Mouse (Mus musculus): ENCODE data around the gene Rhox4a2. TPM values are rescaled to one million over a fixed set of nuclear protein-coding genes. Genes with fewer than 3 reads are reported as not detected.
"Not testable (repeated sequence)": the region's sequence is repeated elsewhere in the genome, so short reads cannot be mapped to it uniquely, and the experiment has no call there.

The Rhox4a2 gene
- not detected in 2 replicates for polyA plus RNA-seq (2015; fragmentation: Nextera tagmentation; extraction: Ambion mirVana)

DNA sequence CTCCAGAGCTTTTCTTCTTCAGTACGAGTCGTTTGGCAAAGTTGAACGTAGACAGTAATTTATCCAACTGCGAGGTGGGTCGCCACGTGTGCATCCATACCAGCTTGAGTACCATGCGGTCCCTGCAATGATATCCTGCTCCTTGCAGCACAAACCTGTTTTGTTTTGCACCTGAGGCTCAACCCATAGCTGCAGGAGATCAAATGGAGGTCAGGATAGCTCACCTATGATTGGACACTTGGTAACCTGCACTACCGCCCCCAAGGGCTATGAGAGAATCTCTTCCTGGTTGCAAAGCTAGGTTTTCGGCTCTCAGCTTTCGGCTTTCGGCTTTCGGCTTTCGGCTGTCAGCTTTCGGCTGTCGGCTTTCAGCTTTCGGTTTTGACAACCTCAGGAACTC lies at the start of gene Rhox4a2:
Gene Rhox4a2, plus strand, starts transcription at position 301 of the 400 bp plus-strand sequence.
- H3K4me2 ChIP-seq (ENCODE audit: low read length); H3K4me3 ChIP-seq (ENCODE audit: low read length); H3K9me3 ChIP-seq (ENCODE audit: control insufficient read depth, low read length); H3K36me3 ChIP-seq (ENCODE audit: control insufficient read depth, insufficient read depth, low read length); H3K27me3 ChIP-seq (replicated peaks; ENCODE audit: control insufficient read depth, insufficient read depth, low read length); H3K9ac ChIP-seq (ENCODE audit: low read depth, low read length); H3K27ac ChIP-seq (ENCODE audit: low read depth, low read length); ATAC-seq; H3K4me1 ChIP-seq (ENCODE audit: control insufficient read depth, insufficient read depth, low read depth, low read length): not testable (repeated sequence)
- WGBS: 92% methylated on average over 6 of the region's 16 CpGs

DNA sequence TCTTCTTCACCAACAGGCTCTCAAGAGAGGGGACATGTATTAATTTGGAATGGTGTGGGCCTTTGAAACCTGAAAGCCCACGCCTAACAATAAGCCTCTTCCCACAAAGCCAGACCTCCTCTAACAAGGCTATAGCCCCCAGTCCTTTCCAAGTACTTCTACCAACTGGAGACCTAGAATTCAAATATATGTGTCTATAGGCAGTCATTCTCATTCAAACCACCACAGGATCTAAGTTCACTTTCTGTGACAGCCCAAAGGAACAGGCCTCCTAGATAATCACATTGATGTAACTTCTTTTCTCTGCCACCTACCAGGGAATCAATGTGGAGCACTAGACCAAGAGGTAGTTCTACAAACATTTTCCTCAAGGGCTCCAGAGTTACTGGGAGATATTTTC lies 10.9 kb upstream of the Rhox4a2 start, which contains the start of gene Rhox3a2:
Gene Rhox3a2, plus strand, starts transcription at position 301 of the 400 bp plus-strand sequence.
- no CpG with 5 or more reads among the region's 1 CpGs for WGBS
- not testable (repeated sequence) for ATAC-seq; H3K4me2 ChIP-seq (ENCODE audit: low read length)

DNA sequence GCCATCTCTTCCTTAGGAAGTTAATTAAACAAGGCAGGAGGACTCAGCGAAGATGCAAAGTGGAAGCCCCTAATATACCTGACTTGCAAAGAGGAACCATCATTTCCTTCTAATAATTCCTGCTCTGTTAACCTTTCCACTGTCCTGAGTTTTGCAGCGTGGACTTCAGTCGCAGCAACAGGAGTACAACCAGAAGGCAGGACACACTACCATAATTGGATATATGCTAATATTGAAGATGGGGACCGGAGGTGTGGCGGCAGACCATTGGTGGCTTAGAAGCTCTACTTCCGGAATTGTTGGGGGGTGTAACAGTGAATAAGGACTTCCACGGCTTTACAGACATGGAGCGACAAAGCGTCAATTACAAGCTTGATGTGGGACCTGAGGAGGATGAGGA lies 21.1 kb downstream of the Rhox4a2 start, which contains the start of gene Rhox2b:
Gene Rhox2b, plus strand, starts transcription at position 301 of the 400 bp plus-strand sequence.
- not testable (repeated sequence) for H3K9me3 ChIP-seq (ENCODE audit: control insufficient read depth, low read length); H3K36me3 ChIP-seq (ENCODE audit: control insufficient read depth, insufficient read depth, low read length); H3K4me3 ChIP-seq (ENCODE audit: low read length); H3K4me2 ChIP-seq (ENCODE audit: low read length); H3K27me3 ChIP-seq (replicated peaks; ENCODE audit: control insufficient read depth, insufficient read depth, low read length); H3K4me1 ChIP-seq (ENCODE audit: control insufficient read depth, insufficient read depth, low read depth, low read length); H3K9ac ChIP-seq (ENCODE audit: low read depth, low read length); H3K27ac ChIP-seq (ENCODE audit: low read depth, low read length); ATAC-seq
- no CpG with 5 or more reads among the region's 9 CpGs for WGBS

More for the DNA sequence above, 10.9 kb upstream of the Rhox4a2 start, which contains the start of gene Rhox3a2:
- H3K27ac ChIP-seq (ENCODE audit: low read depth, low read length); H3K27me3 ChIP-seq (replicated peaks; ENCODE audit: control insufficient read depth, insufficient read depth, low read length); H3K36me3 ChIP-seq (ENCODE audit: control insufficient read depth, insufficient read depth, low read length); H3K4me1 ChIP-seq (ENCODE audit: control insufficient read depth, insufficient read depth, low read depth, low read length); H3K9me3 ChIP-seq (ENCODE audit: control insufficient read depth, low read length); H3K4me3 ChIP-seq (ENCODE audit: low read length); H3K9ac ChIP-seq (ENCODE audit: low read depth, low read length): not testable (repeated sequence)

DNA sequence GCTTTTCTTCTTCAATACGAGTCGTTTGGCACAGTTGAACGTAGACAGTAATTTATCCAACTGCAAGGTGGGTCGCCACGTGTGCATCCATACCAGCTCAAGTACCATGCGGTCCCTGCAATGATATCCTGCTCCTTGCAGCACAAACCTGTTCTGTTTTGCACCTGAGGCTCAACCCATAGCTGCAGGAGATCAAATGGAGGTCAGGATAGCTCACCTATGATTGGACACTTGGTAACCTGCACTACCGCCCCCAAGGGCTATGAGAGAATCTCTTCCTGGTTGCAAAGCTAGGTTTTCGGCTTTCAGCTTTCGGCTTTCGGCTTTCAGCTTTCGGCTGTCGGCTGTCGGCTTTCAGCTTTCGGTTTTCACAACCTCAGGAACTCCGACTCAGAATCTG lies 41.5 kb downstream of the Rhox4a2 start, which contains the start of gene Rhox4b:
Gene Rhox4b, plus strand, starts transcription at position 301 of the 400 bp plus-strand sequence.
- not testable (repeated sequence) for H3K27me3 ChIP-seq (replicated peaks; ENCODE audit: control insufficient read depth, insufficient read depth, low read length); H3K36me3 ChIP-seq (ENCODE audit: control insufficient read depth, insufficient read depth, low read length); H3K9ac ChIP-seq (ENCODE audit: low read depth, low read length); H3K4me3 ChIP-seq (ENCODE audit: low read length); H3K4me1 ChIP-seq (ENCODE audit: control insufficient read depth, insufficient read depth, low read depth, low read length); H3K4me2 ChIP-seq (ENCODE audit: low read length); ATAC-seq; H3K27ac ChIP-seq (ENCODE audit: low read depth, low read length); H3K9me3 ChIP-seq (ENCODE audit: control insufficient read depth, low read length)
- WGBS: 86% methylated on average over 14 of the region's 15 CpGs

Other genes with a start within 250 kb of the Rhox4a2 start
- 0.28 and 0.36 TPM in 2 replicates for gene Akap14, start 222.0 kb upstream of the Rhox4a2 start, polyA plus RNA-seq (2015; fragmentation: Nextera tagmentation; extraction: Ambion mirVana)
- 639 and 741 TPM in 2 replicates for gene Ndufa1, start 199.7 kb upstream of the Rhox4a2 start, polyA plus RNA-seq (2015; fragmentation: Nextera tagmentation; extraction: Ambion mirVana)
- 21.0 and 26.6 TPM in 2 replicates for gene Rnf113a1, start 199.6 kb upstream of the Rhox4a2 start, polyA plus RNA-seq (2015; fragmentation: Nextera tagmentation; extraction: Ambion mirVana)
- not detected in 2 replicates for gene Gm9, start 179.8 kb upstream of the Rhox4a2 start, polyA plus RNA-seq (2015; fragmentation: Nextera tagmentation; extraction: Ambion mirVana)
- gene Rhox1, start 168.6 kb upstream of the Rhox4a2 start, polyA plus RNA-seq (2015; fragmentation: Nextera tagmentation; extraction: Ambion mirVana): not detected in 2 replicates
- gene Rhox2a, start 145.9 kb upstream of the Rhox4a2 start, polyA plus RNA-seq (2015; fragmentation: Nextera tagmentation; extraction: Ambion mirVana): not detected in 2 replicates
- gene Rhox3a, start 140.9 kb upstream of the Rhox4a2 start, polyA plus RNA-seq (2015; fragmentation: Nextera tagmentation; extraction: Ambion mirVana): not detected in 2 replicates
- not detected in 2 replicates for gene Rhox4a, start 125.5 kb upstream of the Rhox4a2 start, polyA plus RNA-seq (2015; fragmentation: Nextera tagmentation; extraction: Ambion mirVana)
- gene Rhox3a2, start 10.8 kb upstream of the Rhox4a2 start, polyA plus RNA-seq (2015; fragmentation: Nextera tagmentation; extraction: Ambion mirVana): not detected in 2 replicates
- gene Rhox2b, start 21.2 kb downstream of the Rhox4a2 start, polyA plus RNA-seq (2015; fragmentation: Nextera tagmentation; extraction: Ambion mirVana): not detected in 2 replicates
- gene Rhox4b, start 41.6 kb downstream of the Rhox4a2 start, polyA plus RNA-seq (2015; fragmentation: Nextera tagmentation; extraction: Ambion mirVana): not detected in 2 replicates
- gene Rhox2c, start 62.8 kb downstream of the Rhox4a2 start, polyA plus RNA-seq (2015; fragmentation: Nextera tagmentation; extraction: Ambion mirVana): not detected in 2 replicates
- not detected in 2 replicates for gene Rhox3c, start 67.7 kb downstream of the Rhox4a2 start, polyA plus RNA-seq (2015; fragmentation: Nextera tagmentation; extraction: Ambion mirVana)
- not detected in 2 replicates for gene Rhox4c, start 89.5 kb downstream of the Rhox4a2 start, polyA plus RNA-seq (2015; fragmentation: Nextera tagmentation; extraction: Ambion mirVana)
- not detected in 2 replicates for gene Rhox2d, start 102.6 kb downstream of the Rhox4a2 start, polyA plus RNA-seq (2015; fragmentation: Nextera tagmentation; extraction: Ambion mirVana)
- gene Rhox4d, start 123.5 kb downstream of the Rhox4a2 start, polyA plus RNA-seq (2015; fragmentation: Nextera tagmentation; extraction: Ambion mirVana): not detected in 2 replicates
- not detected in 2 replicates for gene Rhox2e, start 139.6 kb downstream of the Rhox4a2 start, polyA plus RNA-seq (2015; fragmentation: Nextera tagmentation; extraction: Ambion mirVana)
- gene Rhox3e, start 151.2 kb downstream of the Rhox4a2 start, polyA plus RNA-seq (2015; fragmentation: Nextera tagmentation; extraction: Ambion mirVana): not detected in 2 replicates
- gene Rhox4e, start 166.6 kb downstream of the Rhox4a2 start, polyA plus RNA-seq (2015; fragmentation: Nextera tagmentation; extraction: Ambion mirVana): not detected in 2 replicates
- gene Rhox2f, start 180.6 kb downstream of the Rhox4a2 start, polyA plus RNA-seq (2015; fragmentation: Nextera tagmentation; extraction: Ambion mirVana): not detected in 2 replicates
- gene Rhox3f, start 190.1 kb downstream of the Rhox4a2 start, polyA plus RNA-seq (2015; fragmentation: Nextera tagmentation; extraction: Ambion mirVana): not detected in 2 replicates
- gene Rhox4f, start 216.9 kb downstream of the Rhox4a2 start, polyA plus RNA-seq (2015; fragmentation: Nextera tagmentation; extraction: Ambion mirVana): not detected in 2 replicates
- gene Rhox3g, start 237.8 kb downstream of the Rhox4a2 start, polyA plus RNA-seq (2015; fragmentation: Nextera tagmentation; extraction: Ambion mirVana): not detected in 2 replicates

Measured in hindbrain, embryonic 16.5 days (tissue).